Mouse (Mus musculus) left cerebral cortex, adult 18-20 months (tissue): ENCODE measurements around the gene Clec4a4. TPM values are rescaled to one million over a fixed set of nuclear protein-coding genes. Genes with fewer than 3 reads are reported as not detected.
"Not testable (repeated sequence)": the region's sequence is repeated elsewhere in the genome, so short reads cannot be mapped to it uniquely, and the experiment has no call there.

Source experiments
- DNase-seq, 2 experiments: peaks; one replicate each; pipeline ENCODE4 v3.0.0; 2021 to 2022; ENCODE audit warnings: low spot score in 2 of 2, mixed read lengths in 1 of 2
- long read RNA-seq, 2 experiments: library from polyadenylated mRNA; stranded (forward); transcript quantifications; one replicate each; pipeline ENCODE4 v2.0.0; 2021
- total RNA-seq, 2 experiments: library from RNA; stranded (reverse); gene quantifications; 2 replicates each; pipeline ENCODE4 v1.2.3; 2021

The Clec4a4 gene
- not detected for total RNA-seq
- long read RNA-seq, experiment 1: 0 reads
- long read RNA-seq, experiment 2: 0 reads

GRCm38 (mm10) chr6:122989876-122990437 is at the start of gene Clec4a4:
Gene Clec4a4, plus strand, starts transcription at chr6:122990367.
- DNase-seq: no peak

GRCm38 (mm10) chr6:122946760-122947159 is 43.4 kb upstream of the Clec4a4 start:
- no peak for DNase-seq

- no peak for DNase-seq
Measured at GRCm38 (mm10) chr6:122952401-122952800, 37.8 kb upstream of the Clec4a4 start, which contains the start of gene Clec4a3. Gene Clec4a3, plus strand, starts transcription at chr6:122952515.

- no peak for DNase-seq
Measured at GRCm38 (mm10) chr6:122964562-122964961, 25.6 kb upstream of the Clec4a4 start.

GRCm38 (mm10) chr6:122969048-122969447 is 21.1 kb upstream of the Clec4a4 start:
- DNase-seq: no peak

GRCm38 (mm10) chr6:123004696-123005095 is 14.5 kb downstream of the Clec4a4 start:
- DNase-seq: not testable (repeated sequence)

GRCm38 (mm10) chr6:123005591-123005990 is 15.4 kb downstream of the Clec4a4 start:
- peak; percentile 4 to 5 for DNase-seq

- no peak for DNase-seq
Measured at GRCm38 (mm10) chr6:123049742-123050372, 59.7 kb downstream of the Clec4a4 start, which contains the start of gene Clec4b1. Gene Clec4b1, plus strand, starts transcription at chr6:123049962.

Other genes starting within 250 kb of the Clec4a4 start
- 100 to 1,000 TPM; 120 to 139 TPM for gene Slc2a3, start 188.7 kb upstream of the Clec4a4 start, total RNA-seq
- gene Foxj2, start 170.5 kb upstream of the Clec4a4 start, total RNA-seq: 10 to 100 TPM; 26.7 to 29.4 TPM
- gene C3ar1, start 134.2 kb upstream of the Clec4a4 start, total RNA-seq: under 1 TPM; 0.91 to 0.95 TPM
- 100 to 1,000 TPM; 205 to 206 TPM for gene Necap1, start 115.9 kb upstream of the Clec4a4 start, total RNA-seq
- under 1 TPM; 0.21 to 0.40 TPM for gene Clec4a1, start 68.5 kb upstream of the Clec4a4 start, total RNA-seq
- 1 to 10 TPM; 1.0 to 1.5 TPM for gene Clec4a3, start 37.9 kb upstream of the Clec4a4 start, total RNA-seq
- not detected for gene Clec4b1, start 59.6 kb downstream of the Clec4a4 start, total RNA-seq
- 1 to 10 TPM; 2.3 to 3.3 TPM for gene Clec4a2, start 116.1 kb downstream of the Clec4a4 start, total RNA-seq
- gene Clec4b2, start 182.5 kb downstream of the Clec4a4 start, total RNA-seq: not detected
- under 1 TPM in 1 of 2 experiments, not detected in 1; 0.33 TPM for gene Clec4n, start 239.5 kb downstream of the Clec4a4 start, total RNA-seq